Mouse (Mus musculus): Measurements from ENCODE around the gene Zfp61. TPM values are rescaled to one million over a fixed set of nuclear protein-coding genes. Genes with fewer than 3 reads are reported as not detected.
A peak's percentile ranks its signal among the peaks of the same experiment; 100 is the strongest.
"Not testable (repeated sequence)": the region's sequence is repeated elsewhere in the genome, so short reads cannot be mapped to it uniquely, and the experiment has no call there.

The Zfp61 gene
- total RNA-seq, 2 experiments from 2014 or later = 19.7 to 21.9 TPM

GRCm38 (mm10) chr7:24298635-24298972, 2.4 kb downstream of the Zfp61 start:
- DNase-seq (ENCODE audit: low spot score in 2 of 2) = no peak

GRCm38 (mm10) chr7:24297361-24298095, 3.5 kb downstream of the Zfp61 start:
- no peak for DNase-seq (ENCODE audit: low spot score in 2 of 2)

GRCm38 (mm10) chr7:24296386-24296785, 4.6 kb downstream of the Zfp61 start:
- no peak for DNase-seq (ENCODE audit: low spot score in 2 of 2)

GRCm38 (mm10) chr7:24295376-24295775, 5.7 kb downstream of the Zfp61 start:
- DNase-seq (ENCODE audit: low spot score in 2 of 2) = no peak

GRCm38 (mm10) chr7:24294763-24295162, 6.3 kb downstream of the Zfp61 start:
- no peak for DNase-seq (ENCODE audit: low spot score in 2 of 2)

GRCm38 (mm10) chr7:24293061-24293851, 7.8 kb downstream of the Zfp61 start:
- DNase-seq (ENCODE audit: low spot score in 2 of 2) = no peak

- no peak for DNase-seq (ENCODE audit: low spot score in 2 of 2)
Measured at GRCm38 (mm10) chr7:24291387-24292090, 9.5 kb downstream of the Zfp61 start.

- no peak for DNase-seq (ENCODE audit: low spot score in 2 of 2)
Measured at GRCm38 (mm10) chr7:24290106-24290693, 10.8 kb downstream of the Zfp61 start.

- no peak for DNase-seq (ENCODE audit: low spot score in 2 of 2)
Measured at GRCm38 (mm10) chr7:24288512-24288911, 12.5 kb downstream of the Zfp61 start.

- no peak for DNase-seq (ENCODE audit: low spot score in 2 of 2)
Measured at GRCm38 (mm10) chr7:24287670-24288069, 13.4 kb downstream of the Zfp61 start.

- DNase-seq (ENCODE audit: low spot score in 2 of 2) = no peak
Measured at GRCm38 (mm10) chr7:24286916-24287315, 14.1 kb downstream of the Zfp61 start.

- DNase-seq (ENCODE audit: low spot score in 2 of 2) = no peak
Measured at GRCm38 (mm10) chr7:24286090-24286489, 14.9 kb downstream of the Zfp61 start.

GRCm38 (mm10) chr7:24280858-24281145, 20.2 kb downstream of the Zfp61 start:
- no peak for DNase-seq (ENCODE audit: low spot score in 2 of 2)

- DNase-seq (ENCODE audit: low spot score in 2 of 2) = no peak
Measured at GRCm38 (mm10) chr7:24280031-24280857, 20.8 kb downstream of the Zfp61 start.

- not testable (repeated sequence) for DNase-seq (ENCODE audit: low spot score in 2 of 2)
Measured at GRCm38 (mm10) chr7:24278771-24279170, 22.3 kb downstream of the Zfp61 start.

GRCm38 (mm10) chr7:24274456-24274855, 26.6 kb downstream of the Zfp61 start:
- no peak for DNase-seq (ENCODE audit: low spot score in 2 of 2)

- no peak for DNase-seq (ENCODE audit: low spot score in 2 of 2)
Measured at GRCm38 (mm10) chr7:24271191-24271590, 29.8 kb downstream of the Zfp61 start.

- DNase-seq (ENCODE audit: low spot score in 2 of 2) = peak; percentile 75 to 84
Measured at GRCm38 (mm10) chr7:24270288-24270672, 30.8 kb downstream of the Zfp61 start, which contains the start of gene Zfp93. Zfp93 (plus strand) TSS chr7:24270420.

- DNase-seq (ENCODE audit: low spot score in 2 of 2) = no peak
Measured at GRCm38 (mm10) chr7:24269667-24270287, 31.3 kb downstream of the Zfp61 start.

GRCm38 (mm10) chr7:24269256-24269655, 31.8 kb downstream of the Zfp61 start:
- no peak for DNase-seq (ENCODE audit: low spot score in 2 of 2)

Data from left cerebral cortex, adult 18-20 months (tissue).